Mouse (Mus musculus) kidney, embryonic 16.5 days (tissue): ENCODE results near the gene Ppp4r3b. TPM values are rescaled to one million over a fixed set of nuclear protein-coding genes. Genes with fewer than 3 reads are reported as not detected.
A peak's percentile ranks its signal among the peaks of the same experiment; 100 is the strongest.

Experiments used
- ATAC-seq: fragments of 200-750 bp; cut with Nextera tagmentation; 2 replicates; pipeline ENCODE4 v1.8.0; 2017; ENCODE audit warnings: moderate TSS enrichment; ENCODE audit not compliant: low FRiP score, low TSS enrichment
- H3K27ac ChIP-seq: fragments of 300-500 bp; sonication (generic); 2 replicates; pipeline ENCODE4 v1.5.1; 2014; ENCODE audit warnings: low read length
- H3K27me3 ChIP-seq: fragments of 300-500 bp; sonication (generic); 2 replicates; pipeline ENCODE4 v1.6.1; 2014; ENCODE audit warnings: low read length, control low read depth, mixed read lengths; ENCODE audit not compliant: insufficient read depth
- H3K36me3 ChIP-seq: fragments of 300-500 bp; sonication (generic); 2 replicates; pipeline ENCODE4 v1.6.1; 2014; ENCODE audit warnings: low read length, control low read depth, mixed read lengths; ENCODE audit not compliant: insufficient read depth
- H3K4me1 ChIP-seq: fragments of 300-500 bp; sonication (generic); 2 replicates; pipeline ENCODE4 v1.6.1; 2014; ENCODE audit warnings: low read length, control low read depth, mixed read lengths; ENCODE audit not compliant: insufficient read depth
- H3K4me2 ChIP-seq: fragments of 300-500 bp; sonication (generic); replicated peaks from 2 replicates; pipeline ENCODE4 v1.6.1; 2014; ENCODE audit warnings: low read depth, low read length
- H3K4me3 ChIP-seq: fragments of 300-500 bp; sonication (generic); 2 replicates; pipeline ENCODE4 v1.5.1; 2014; ENCODE audit warnings: mild to moderate bottlenecking, low read length
- H3K9ac ChIP-seq: fragments of 300-500 bp; sonication (generic); replicated peaks from 2 replicates; pipeline ENCODE4 v1.6.1; 2014; ENCODE audit warnings: low read length
- H3K9me3 ChIP-seq: fragments of 300-500 bp; sonication (generic); 2 replicates; pipeline ENCODE4 v1.6.1; 2016; ENCODE audit warnings: low read length, control low read depth
- WGBS: fragments of 180-500 bp; shearing (Covaris S2); extraction: QIAGEN DNeasy Blood & Tissue Kit; methylation state at CpG from one replicate; pipeline ENCODE4 v1.1.7; 2014; 5-methylcytosine and 5-hydroxymethylcytosine counted together
- polyA plus RNA-seq: library from polyadenylated mRNA; unstranded; fragments of >200 nt; fragmentation: Nextera tagmentation; extraction: Ambion mirVana; gene quantifications from 2 replicates; pipeline ENCODE4 v1.2.1, GENCODE M21; 2015

Gene Ppp4r3b
- polyA plus RNA-seq, 1 experiment from 2014 or later, result 82.6 TPM

GRCm38 (mm10) chr11:29233569-29233968 is 60.9 kb downstream of the Ppp4r3b start:
- no peak overlapping the region for H3K27ac ChIP-seq
- H3K27me3 ChIP-seq, result no peaks in the 10 kb centered on the region
- no peak for ATAC-seq
- H3K9me3 ChIP-seq, result no peaks in the 10 kb centered on the region
- H3K4me3 ChIP-seq, result no peak overlapping the region
- no peak overlapping the region for H3K9ac ChIP-seq
- no peak overlapping the region for H3K4me2 ChIP-seq
- peaks cover 20% of the 10 kb centered on the region for H3K36me3 ChIP-seq
- 80% methylated on average over 1 of the region's 1 CpGs for WGBS
- H3K4me1 ChIP-seq, result no peaks in the 10 kb centered on the region

- H3K9me3 ChIP-seq, result no peaks in the 10 kb centered on the region
- no peak overlapping the region for H3K27ac ChIP-seq
- H3K4me3 ChIP-seq, result no peak overlapping the region
- no peak for ATAC-seq
- no peaks in the 10 kb centered on the region for H3K27me3 ChIP-seq
- no peak overlapping the region for H3K9ac ChIP-seq
- peaks cover 22% of the 10 kb centered on the region for H3K36me3 ChIP-seq
- H3K4me1 ChIP-seq, result no peaks in the 10 kb centered on the region
- H3K4me2 ChIP-seq, result no peak overlapping the region
These were observed 64.7 kb downstream of the Ppp4r3b start for GRCm38 (mm10) chr11:29237364-29237763.

GRCm38 (mm10) chr11:29238047-29238446 is 65.4 kb downstream of the Ppp4r3b start:
- Histone ChIP-seq H3K4me2 (no peak overlapping the region), H3K4me3 (no peak overlapping the region), H3K4me1 (no peaks in the 10 kb centered on the region), H3K9me3 (no peaks in the 10 kb centered on the region), H3K27me3 (no peaks in the 10 kb centered on the region), H3K27ac (no peak overlapping the region), H3K36me3 (peaks cover 24% of the 10 kb centered on the region), H3K9ac (no peak overlapping the region)
- ATAC-seq, result no peak

GRCm38 (mm10) chr11:29238551-29238950 is 65.9 kb downstream of the Ppp4r3b start:
- no peak overlapping the region for H3K27ac ChIP-seq
- no peaks in the 10 kb centered on the region for H3K9me3 ChIP-seq
- H3K9ac ChIP-seq, result no peak overlapping the region
- WGBS, result 85% methylated on average over 3 of the region's 3 CpGs
- H3K4me2 ChIP-seq, result no peak overlapping the region
- no peaks in the 10 kb centered on the region for H3K4me1 ChIP-seq
- H3K4me3 ChIP-seq, result no peak overlapping the region
- peaks cover 22% of the 10 kb centered on the region for H3K36me3 ChIP-seq
- H3K27me3 ChIP-seq, result no peaks in the 10 kb centered on the region
- no peak for ATAC-seq

- H3K36me3 ChIP-seq, result peaks cover 26% of the 10 kb centered on the region
- 97% methylated on average over 1 of the region's 1 CpGs for WGBS
These were observed 66.7 kb downstream of the Ppp4r3b start for GRCm38 (mm10) chr11:29239353-29239752.

GRCm38 (mm10) chr11:29241961-29242360 is 69.3 kb downstream of the Ppp4r3b start:
- H3K9me3 ChIP-seq, result no peaks in the 10 kb centered on the region
- H3K4me2 ChIP-seq, result no peak overlapping the region
- no peak overlapping the region for H3K9ac ChIP-seq
- 85% methylated on average over 4 of the region's 4 CpGs for WGBS
- no peak for ATAC-seq
- peaks cover 14% of the 10 kb centered on the region for H3K4me1 ChIP-seq
- peaks cover 22% of the 10 kb centered on the region for H3K36me3 ChIP-seq
- H3K27me3 ChIP-seq, result no peaks in the 10 kb centered on the region
- no peak overlapping the region for H3K4me3 ChIP-seq
- no peak overlapping the region for H3K27ac ChIP-seq

More at GRCm38 (mm10) chr11:29239353-29239752, 66.7 kb downstream of the Ppp4r3b start:
- no peak overlapping the region for H3K4me3 ChIP-seq
- no peak overlapping the region for H3K27ac ChIP-seq
- H3K9ac ChIP-seq, result no peak overlapping the region
- no peaks in the 10 kb centered on the region for H3K9me3 ChIP-seq
- ATAC-seq, result no peak
- no peak overlapping the region for H3K4me2 ChIP-seq
- H3K4me1 ChIP-seq, result no peaks in the 10 kb centered on the region
- no peaks in the 10 kb centered on the region for H3K27me3 ChIP-seq

GRCm38 (mm10) chr11:29245988-29246387 is 73.3 kb downstream of the Ppp4r3b start:
- Histone ChIP-seq H3K27me3 (no peaks in the 10 kb centered on the region), H3K9ac (no peak overlapping the region), H3K4me1 (peaks cover 14% of the 10 kb centered on the region), H3K27ac (no peak overlapping the region), H3K9me3 (no peaks in the 10 kb centered on the region), H3K36me3 (peaks cover 20% of the 10 kb centered on the region), H3K4me3 (peak overlapping the region; percentile 87), H3K4me2 (peak overlapping the region; percentile 71)
- WGBS, result 55% methylated on average over 4 of the region's 4 CpGs
- no peak for ATAC-seq

- Histone ChIP-seq H3K4me1 (peaks cover 14% of the 10 kb centered on the region), H3K4me2 (peak within 1 kb of the TSS; percentile 71), H3K9me3 (no peaks in the 10 kb centered on the region), H3K27ac (peak within 1 kb of the TSS; percentile 60), H3K36me3 (peaks cover 10% of the 10 kb centered on the region), H3K4me3 (peak within 1 kb of the TSS; percentile 87), H3K9ac (peak within 1 kb of the TSS; percentile 76), H3K27me3 (no peaks in the 10 kb centered on the region)
- under 1% methylated on average over 53 of the region's 53 CpGs for WGBS
- peak; percentile 100 for ATAC-seq
These were observed 74.4 kb downstream of the Ppp4r3b start, which contains the start of gene Cfap36 for GRCm38 (mm10) chr11:29246883-29247650. Cfap36 (minus strand) TSS chr11:29247409.

- no peak overlapping the region for H3K9ac ChIP-seq
- H3K4me3 ChIP-seq, result peak overlapping the region; percentile 87
- no peaks in the 10 kb centered on the region for H3K27me3 ChIP-seq
- no peak overlapping the region for H3K27ac ChIP-seq
- H3K9me3 ChIP-seq, result no peaks in the 10 kb centered on the region
- 0 out of 2 replicates have a peak, but pooled peaks cover 5% of the 10 kb centered on the region for H3K36me3 ChIP-seq
- 95% methylated on average over 1 of the region's 1 CpGs for WGBS
- peak; percentile 7 for ATAC-seq
- peak overlapping the region; percentile 54 for H3K4me2 ChIP-seq
- peaks cover 14% of the 10 kb centered on the region for H3K4me1 ChIP-seq
These were observed 75.0 kb downstream of the Ppp4r3b start for GRCm38 (mm10) chr11:29247725-29248124.

- Histone ChIP-seq H3K9me3 (peaks cover 4% of the 10 kb centered on the region), H3K27me3 (no peaks in the 10 kb centered on the region), H3K4me1 (peaks cover 14% of the 10 kb centered on the region), H3K27ac (no peak overlapping the region), H3K36me3 (0 out of 2 replicates have a peak, but pooled peaks cover 5% of the 10 kb centered on the region), H3K9ac (no peak overlapping the region), H3K4me3 (no peak overlapping the region), H3K4me2 (no peak overlapping the region)
- 97% methylated on average over 5 of the region's 5 CpGs for WGBS
- ATAC-seq, result no peak
These were observed 75.7 kb downstream of the Ppp4r3b start for GRCm38 (mm10) chr11:29248386-29248785.
